Mouse (Mus musculus) layer of hippocampus, postnatal 25 days (tissue): ENCODE data around the gene Zfp706. TPM values are rescaled to one million over a fixed set of nuclear protein-coding genes. Genes with fewer than 3 reads are reported as not detected.

Source experiments
- DNase-seq, 2 experiments: peaks; one replicate each; pipeline ENCODE4 v3.0.0; 2022; ENCODE audit warnings: mixed read lengths in 2 of 2, low spot score in 1 of 2; ENCODE audit errors: extremely low spot score in 1 of 2
- total RNA-seq, 2 experiments: library from RNA; stranded (reverse); gene quantifications; 2 replicates each; pipeline ENCODE4 v1.2.3; 2021

Gene Zfp706
- total RNA-seq, 2 experiments from 2014 or later: 290 to 309 TPM

DNA sequence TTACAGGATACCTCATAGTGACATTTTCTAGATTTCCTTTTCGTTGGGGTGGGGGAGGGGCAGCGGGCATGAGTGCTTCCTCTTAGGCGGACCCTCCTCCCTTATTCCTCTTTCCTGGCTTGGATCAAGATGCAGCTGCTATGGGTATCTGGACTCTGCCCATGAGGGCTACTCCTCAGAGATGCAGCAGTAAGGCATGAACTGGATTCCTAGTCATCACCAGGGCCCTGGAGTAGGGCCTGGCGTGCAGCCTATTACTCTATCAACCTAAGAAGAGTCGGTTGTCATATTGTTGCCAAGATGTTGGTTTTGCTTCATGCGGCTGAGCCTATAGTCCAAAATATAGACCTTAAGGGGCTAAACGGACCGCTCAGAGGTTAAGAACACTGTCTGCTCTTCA lies 27.3 kb downstream of the Zfp706 start:
- no peak for DNase-seq

- peak; percentile 48 to 58 for DNase-seq
Measured at GRCm38 (mm10) chr15:36979488-36980201, 27.9 kb downstream of the Zfp706 start.

GRCm38 (mm10) chr15:36979159-36979487 lies 28.4 kb downstream of the Zfp706 start:
- DNase-seq: no peak

GRCm38 (mm10) chr15:36977823-36978222 lies 29.8 kb downstream of the Zfp706 start:
- no peak for DNase-seq

DNA sequence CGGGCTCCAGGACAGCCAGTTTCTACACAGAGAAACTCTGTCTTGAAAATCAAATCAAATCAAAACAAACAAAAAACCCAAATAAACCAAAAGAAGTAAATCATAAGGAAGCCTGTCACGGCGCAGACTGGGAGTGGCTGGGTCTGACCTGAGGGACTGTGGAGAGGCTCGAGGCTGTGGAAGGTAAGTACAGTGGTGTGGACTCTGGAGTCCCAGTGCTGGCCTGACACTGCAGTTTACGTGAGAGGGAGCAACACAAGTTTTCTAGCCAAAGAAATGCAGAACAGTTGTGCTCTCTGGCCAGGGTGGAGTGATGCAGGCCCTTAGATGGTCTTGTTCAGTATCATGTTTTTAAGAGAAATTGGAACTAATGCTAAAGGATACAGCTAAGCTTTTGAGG lies 31.9 kb downstream of the Zfp706 start:
- no peak for DNase-seq

DNA sequence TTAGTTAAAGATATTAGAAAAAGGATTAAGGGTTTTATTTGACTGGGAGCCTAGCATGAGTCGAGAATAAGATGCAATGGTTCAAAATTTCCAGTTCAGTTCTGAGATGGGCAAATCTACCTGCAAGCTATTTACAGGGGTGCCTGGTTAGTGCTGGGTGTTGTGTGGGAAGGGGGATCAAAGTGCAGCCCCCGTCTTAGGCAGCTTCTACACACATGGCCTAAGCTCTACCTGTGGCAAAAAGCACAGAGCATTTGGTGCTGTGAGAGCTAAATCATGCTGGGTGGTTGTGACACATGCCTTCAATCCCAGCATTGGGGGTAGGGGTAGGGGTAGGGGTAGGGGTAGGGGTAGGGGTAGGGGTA lies 32.3 kb downstream of the Zfp706 start:
- DNase-seq: no peak

DNA sequence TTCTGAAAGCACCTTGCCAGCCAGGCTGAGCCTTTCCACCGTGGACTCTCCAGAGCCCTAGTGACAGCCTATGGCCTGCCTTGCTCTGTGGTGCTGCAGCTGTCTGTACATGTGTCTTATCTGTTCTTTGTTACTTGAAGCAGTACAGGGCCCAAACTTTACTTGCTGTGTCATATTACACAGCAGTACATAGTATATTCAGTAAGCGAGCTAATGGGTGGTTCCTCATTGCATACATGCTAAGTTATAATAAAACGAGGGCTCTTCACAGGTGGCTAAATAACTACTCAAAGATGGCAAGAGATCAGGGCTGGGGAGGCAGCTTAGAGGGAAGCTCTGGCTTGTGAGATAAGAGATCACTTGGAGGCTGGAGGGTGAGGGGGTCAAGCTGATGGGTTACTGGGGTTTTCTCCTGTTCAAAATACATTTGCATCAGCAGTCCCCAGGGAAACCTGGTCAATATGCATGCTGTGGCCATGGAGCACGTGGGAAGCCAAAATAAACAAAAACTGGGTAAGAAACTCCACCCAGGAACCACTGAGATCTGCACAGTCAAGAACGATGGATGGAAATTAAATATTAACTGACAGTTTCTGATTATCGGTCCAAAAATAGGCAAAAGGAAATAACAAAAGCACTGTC lies 32.8 kb downstream of the Zfp706 start:
- no peak for DNase-seq

- no peak for DNase-seq
Measured at GRCm38 (mm10) chr15:36973714-36974113, 33.9 kb downstream of the Zfp706 start.

DNA sequence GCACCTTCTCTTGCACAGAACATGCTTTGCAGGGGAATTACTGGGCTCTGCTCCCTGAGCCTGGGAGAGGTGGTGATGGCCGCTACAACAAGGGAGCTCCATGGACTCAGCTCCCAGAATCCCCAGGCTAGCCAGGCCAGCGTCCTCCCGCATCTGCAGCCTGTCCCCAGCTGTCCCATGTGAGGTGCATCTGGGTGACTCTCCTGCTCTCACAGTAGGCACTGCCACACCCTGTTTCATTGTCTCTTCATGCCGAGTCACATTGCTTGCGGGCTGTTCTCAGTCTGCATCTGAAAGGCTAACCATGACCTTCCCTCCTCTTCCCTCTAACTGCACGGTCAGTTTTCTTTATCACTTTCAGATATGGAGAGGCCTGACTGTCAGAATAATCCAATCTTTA lies 34.3 kb downstream of the Zfp706 start:
- DNase-seq: no peak

- no peak for DNase-seq
Measured at GRCm38 (mm10) chr15:36969794-36970193, 37.8 kb downstream of the Zfp706 start.

GRCm38 (mm10) chr15:36968295-36968694 lies 39.3 kb downstream of the Zfp706 start:
- DNase-seq: no peak

GRCm38 (mm10) chr15:36967381-36968211 lies 40.0 kb downstream of the Zfp706 start:
- peak; percentile 69 to 74 for DNase-seq

GRCm38 (mm10) chr15:36966940-36967339 lies 40.6 kb downstream of the Zfp706 start:
- no peak for DNase-seq

GRCm38 (mm10) chr15:36966466-36966865 lies 41.1 kb downstream of the Zfp706 start:
- no peak for DNase-seq

GRCm38 (mm10) chr15:36965743-36966142 lies 41.8 kb downstream of the Zfp706 start:
- DNase-seq: no peak

DNA sequence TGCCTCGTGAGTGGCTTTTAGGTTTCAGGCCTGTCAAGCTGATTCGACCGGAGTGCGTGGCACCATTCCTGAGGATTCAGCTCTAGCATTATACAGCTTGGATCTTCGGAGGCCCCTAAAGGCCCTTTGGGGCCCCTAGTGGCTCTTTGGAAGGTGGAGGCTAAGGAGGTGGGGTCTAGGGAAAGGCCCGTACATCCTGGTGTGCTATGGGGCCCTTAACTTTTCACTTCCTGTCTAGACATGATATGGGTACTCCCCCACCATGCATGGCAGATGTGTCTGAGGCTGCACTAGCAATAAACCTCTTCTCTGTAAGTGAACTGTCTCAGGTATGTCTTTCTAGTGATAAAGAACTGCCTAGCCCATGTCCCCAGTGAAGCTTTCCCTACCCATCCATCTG lies 44.6 kb downstream of the Zfp706 start:
- no peak for DNase-seq

DNA sequence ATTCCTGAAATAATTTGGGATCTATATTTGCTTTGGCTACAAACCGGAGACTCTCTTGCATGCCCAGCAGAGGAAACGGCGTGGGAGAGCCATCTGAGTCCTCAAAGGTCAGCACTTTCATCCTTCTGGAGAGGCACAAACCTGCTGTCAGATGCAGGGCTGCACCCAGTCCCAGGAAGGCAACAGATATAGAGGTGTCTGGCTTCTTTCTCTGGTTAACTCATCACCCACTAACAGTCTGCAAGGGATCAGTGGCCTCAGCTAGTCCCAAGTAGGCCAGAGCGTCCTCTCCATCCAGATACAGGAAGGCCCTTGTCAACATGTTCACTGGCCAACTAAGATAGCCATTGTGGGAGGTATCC lies 46.7 kb downstream of the Zfp706 start:
- DNase-seq: no peak

DNA sequence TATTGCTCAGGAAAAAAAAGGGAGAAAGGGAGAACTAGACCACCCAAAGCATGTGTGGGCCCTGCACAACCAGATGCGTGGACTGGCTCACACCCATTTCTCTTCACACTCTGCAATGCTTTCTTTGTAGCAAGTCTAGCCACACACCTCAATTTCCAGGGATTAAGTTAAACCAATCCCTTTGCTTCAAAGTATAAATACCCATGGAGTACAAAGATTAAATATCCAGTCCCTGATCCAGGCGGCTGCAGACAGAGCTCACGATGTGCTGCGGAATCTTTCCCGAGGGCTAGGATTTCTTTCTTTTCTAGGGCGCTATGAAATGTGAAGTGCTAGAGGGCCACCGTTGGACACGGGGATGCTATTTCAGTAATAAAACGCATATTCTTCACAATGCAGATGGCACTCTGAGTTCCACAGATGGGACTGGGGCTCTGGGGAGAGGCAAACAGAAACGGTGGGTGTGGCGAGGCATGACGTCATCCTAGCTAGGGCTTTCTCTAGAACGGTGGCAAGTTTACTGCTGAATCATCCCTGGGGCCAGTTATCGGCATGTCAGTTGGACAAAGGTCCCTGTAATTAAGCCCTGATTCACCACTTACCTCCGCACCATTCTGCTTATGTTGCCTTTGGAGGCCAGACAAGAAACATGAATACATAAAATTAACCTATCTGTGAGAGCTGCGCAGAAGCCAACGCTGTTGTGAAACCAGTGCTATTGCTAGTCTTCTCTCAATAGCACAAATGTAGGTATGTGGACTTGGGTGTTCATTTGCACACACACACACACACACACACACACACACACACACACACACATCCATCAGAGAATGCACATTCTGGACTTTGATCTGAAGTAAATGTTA lies 47.3 kb downstream of the Zfp706 start:
- DNase-seq: peak; percentile 61 to 69

- DNase-seq: no peak
Measured at GRCm38 (mm10) chr15:36956221-36956620, 51.4 kb downstream of the Zfp706 start.

- no peak for DNase-seq
Measured at GRCm38 (mm10) chr15:36950258-36950657, 57.3 kb downstream of the Zfp706 start.
